Mouse (Mus musculus) T-helper 1 cell (primary cell): ENCODE data around the gene Ube2v1.

Source experiments
- in situ Hi-C: fragments of 300-600 bp; cut with MboI, MseI; formaldehyde crosslinking; loops from one replicate; pipeline ENCODE4 v1.15.1; 2025; ENCODE audit warnings: high pct_unique_total_duplicates

Ube2v1 gene

DNA sequence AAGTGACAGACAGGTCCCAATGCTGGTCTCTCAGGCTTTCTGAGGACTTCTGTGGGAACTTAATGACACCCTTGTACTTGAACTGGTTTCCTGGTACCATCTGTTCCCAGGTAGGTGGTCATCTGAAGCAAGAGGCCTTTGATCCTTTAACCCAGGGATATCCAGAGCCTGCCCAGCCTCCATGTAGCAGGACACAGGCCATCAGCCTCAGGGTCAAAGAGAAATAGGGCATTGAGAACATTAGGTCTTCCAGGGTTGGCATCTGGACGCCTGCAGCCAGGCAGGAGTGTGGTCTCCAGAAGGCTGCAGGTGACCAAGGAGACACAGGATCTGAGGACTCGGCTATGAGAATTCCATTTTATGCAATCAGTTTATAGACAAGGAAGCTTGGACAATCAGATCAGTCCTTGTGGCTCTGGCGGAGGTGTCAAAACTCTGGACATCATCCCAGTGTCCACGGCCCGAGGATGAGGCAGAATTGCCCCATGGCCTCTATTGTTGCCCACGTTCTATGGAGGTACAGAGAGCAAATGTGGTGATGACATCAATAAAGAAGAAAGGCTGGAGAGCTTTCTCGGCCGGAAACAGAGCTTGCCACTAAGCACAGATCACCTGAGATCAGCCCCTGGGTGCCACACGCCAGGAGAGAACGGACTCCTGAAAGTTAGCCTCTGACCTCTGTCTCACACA is 23.2 kb upstream of the Ube2v1 start:
- in situ Hi-C loops = no loop called here

- in situ Hi-C loops = no loop called here
These were observed 20.8 kb upstream of the Ube2v1 start for GRCm38 (mm10) chr2:167652694-167653093.

GRCm38 (mm10) chr2:167651622-167652021 is 19.7 kb upstream of the Ube2v1 start:
- in situ Hi-C loops = no loop called here

- in situ Hi-C loops = no loop called here
These were observed 17.6 kb upstream of the Ube2v1 start for GRCm38 (mm10) chr2:167649290-167650032.

GRCm38 (mm10) chr2:167646411-167646810 is 14.5 kb upstream of the Ube2v1 start:
- in situ Hi-C loops = no loop called here

DNA sequence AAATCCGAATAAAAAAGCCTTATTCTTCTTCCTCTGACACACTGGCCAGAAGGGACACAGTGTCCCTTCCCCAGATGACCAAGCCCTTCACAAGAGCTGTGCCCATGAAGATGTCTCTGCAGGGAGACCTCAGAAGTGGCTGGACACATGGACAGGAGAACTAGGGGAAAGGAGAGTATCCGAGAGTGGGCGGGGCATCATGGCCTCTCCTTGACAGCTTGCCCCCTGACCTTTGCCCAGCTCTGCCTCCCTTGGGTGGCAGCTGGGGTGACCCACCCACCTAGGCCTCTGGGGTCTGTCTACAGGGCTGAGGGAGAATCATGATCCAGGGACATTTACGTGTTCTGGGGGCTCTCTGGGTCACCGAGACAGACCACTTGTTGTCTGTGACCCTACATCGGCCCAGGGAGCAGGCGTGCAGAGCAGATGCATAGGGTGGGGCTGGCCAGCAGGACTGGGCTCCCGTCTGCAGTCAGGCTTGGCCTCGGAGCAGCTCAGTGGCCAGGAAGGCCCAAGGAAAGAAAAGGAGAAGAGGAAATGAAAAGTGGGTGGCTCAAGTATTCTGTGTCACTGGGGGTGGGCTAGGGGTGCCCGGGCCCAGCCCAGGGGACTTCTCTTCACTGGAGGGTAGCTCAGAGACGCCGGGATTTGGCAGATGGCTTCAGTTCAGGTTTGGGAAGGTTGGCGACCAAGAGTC is 11.6 kb upstream of the Ube2v1 start:
- in situ Hi-C loops = loop anchor here (5.0 kb wide), 1 partner anchor 34 kb away; no protein-coding TSS in a partner anchor

DNA sequence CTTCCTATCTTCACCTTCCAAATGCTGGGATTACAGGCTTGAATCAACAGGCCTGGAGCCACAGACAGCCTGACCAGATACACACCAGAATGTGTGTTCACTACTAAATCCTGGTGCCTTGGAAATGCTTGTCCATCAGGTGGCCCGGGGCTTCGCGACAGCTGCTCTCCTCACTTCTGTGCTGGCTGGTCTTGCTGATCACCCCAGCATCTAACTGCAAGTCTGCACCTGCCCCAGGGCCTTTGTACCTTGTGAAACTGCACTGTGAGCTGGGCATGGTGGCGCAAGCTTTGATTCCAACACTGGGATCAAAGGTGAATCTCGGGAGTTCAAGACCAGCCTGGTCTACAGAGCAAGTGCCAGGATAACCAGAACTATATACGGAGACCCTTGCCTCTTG is 10.3 kb upstream of the Ube2v1 start:
- in situ Hi-C loops = loop anchor here (5.0 kb wide), 1 partner anchor 35 kb away; no protein-coding TSS in a partner anchor

DNA sequence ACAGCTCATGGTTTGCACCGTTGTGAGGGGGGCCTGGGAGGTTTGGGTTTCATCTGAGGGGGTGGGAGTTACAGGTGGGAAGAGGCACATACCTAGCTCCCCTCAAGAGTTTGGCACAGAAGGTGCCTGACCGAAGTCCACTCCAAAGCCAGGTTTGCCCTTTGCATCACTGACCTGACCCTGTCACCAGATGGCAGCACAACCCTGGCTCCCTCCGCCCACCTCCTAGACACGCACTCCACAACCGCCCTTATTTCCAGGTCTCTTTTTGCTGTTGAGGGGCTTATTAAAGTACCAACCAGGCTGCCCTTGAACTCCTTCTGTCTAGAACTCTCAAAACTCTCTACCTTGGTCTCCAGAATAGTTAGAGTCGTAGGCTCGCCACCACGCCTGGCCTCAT is 9.4 kb upstream of the Ube2v1 start:
- in situ Hi-C loops = loop anchor here (5.0 kb wide), 1 partner anchor 36 kb away; no protein-coding TSS in a partner anchor

- in situ Hi-C loops = loop anchor here (5.0 kb wide), 1 partner anchor 37 kb away; no protein-coding TSS in a partner anchor
These were observed 8.4 kb upstream of the Ube2v1 start for GRCm38 (mm10) chr2:167640279-167640678.

DNA sequence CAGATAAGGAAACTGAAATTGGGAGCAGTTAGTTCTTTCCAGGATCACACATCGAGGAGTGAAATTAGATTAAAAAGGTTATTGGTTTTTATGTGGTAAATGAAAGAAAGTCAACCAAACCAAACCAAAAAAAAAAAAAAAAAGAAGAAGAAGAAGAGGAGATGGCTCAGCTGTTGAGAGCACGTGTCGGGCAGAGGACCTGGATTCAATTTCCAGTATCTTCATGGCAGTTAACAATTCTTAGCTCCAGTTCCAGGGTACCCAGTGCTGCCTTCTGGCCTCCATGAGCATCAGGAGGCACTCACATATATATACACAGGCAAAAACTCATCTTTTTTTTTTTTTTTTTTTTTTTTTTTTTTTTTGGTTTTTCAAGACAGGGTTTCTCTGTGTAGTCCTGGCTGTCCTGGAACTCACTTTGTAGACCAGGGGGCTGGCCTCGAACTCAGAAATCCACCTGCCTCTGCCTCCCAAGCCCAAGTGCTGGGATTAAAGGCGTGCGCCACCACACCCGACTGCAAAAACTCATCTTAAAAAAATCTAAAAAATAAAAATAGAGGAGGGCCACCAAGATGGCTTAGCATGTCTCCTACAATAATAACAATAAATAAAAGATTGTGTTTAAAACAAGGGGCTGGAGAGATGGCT is 3.1 kb upstream of the Ube2v1 start:
- in situ Hi-C loops = no loop called here

- in situ Hi-C loops = no loop called here
These were observed 2.5 kb upstream of the Ube2v1 start for GRCm38 (mm10) chr2:167634338-167634770.

GRCm38 (mm10) chr2:167633537-167633872 is 1.6 kb upstream of the Ube2v1 start:
- in situ Hi-C loops = no loop called here

- in situ Hi-C loops = no loop called here
These were observed 1.0 kb upstream of the Ube2v1 start for GRCm38 (mm10) chr2:167632731-167633536.

- in situ Hi-C loops = no loop called here
These were observed 709 bp downstream of the Ube2v1 start for GRCm38 (mm10) chr2:167631181-167631590.

GRCm38 (mm10) chr2:167630421-167630820 is 1.5 kb downstream of the Ube2v1 start:
- in situ Hi-C loops = no loop called here

GRCm38 (mm10) chr2:167629665-167630209 is 2.2 kb downstream of the Ube2v1 start:
- in situ Hi-C loops = no loop called here

- in situ Hi-C loops = no loop called here
These were observed 3.0 kb downstream of the Ube2v1 start for GRCm38 (mm10) chr2:167628872-167629271.

- in situ Hi-C loops = no loop called here
These were observed 4.9 kb downstream of the Ube2v1 start for GRCm38 (mm10) chr2:167627019-167627418.

- in situ Hi-C loops = no loop called here
These were observed 6.2 kb downstream of the Ube2v1 start for GRCm38 (mm10) chr2:167625670-167626069.

DNA sequence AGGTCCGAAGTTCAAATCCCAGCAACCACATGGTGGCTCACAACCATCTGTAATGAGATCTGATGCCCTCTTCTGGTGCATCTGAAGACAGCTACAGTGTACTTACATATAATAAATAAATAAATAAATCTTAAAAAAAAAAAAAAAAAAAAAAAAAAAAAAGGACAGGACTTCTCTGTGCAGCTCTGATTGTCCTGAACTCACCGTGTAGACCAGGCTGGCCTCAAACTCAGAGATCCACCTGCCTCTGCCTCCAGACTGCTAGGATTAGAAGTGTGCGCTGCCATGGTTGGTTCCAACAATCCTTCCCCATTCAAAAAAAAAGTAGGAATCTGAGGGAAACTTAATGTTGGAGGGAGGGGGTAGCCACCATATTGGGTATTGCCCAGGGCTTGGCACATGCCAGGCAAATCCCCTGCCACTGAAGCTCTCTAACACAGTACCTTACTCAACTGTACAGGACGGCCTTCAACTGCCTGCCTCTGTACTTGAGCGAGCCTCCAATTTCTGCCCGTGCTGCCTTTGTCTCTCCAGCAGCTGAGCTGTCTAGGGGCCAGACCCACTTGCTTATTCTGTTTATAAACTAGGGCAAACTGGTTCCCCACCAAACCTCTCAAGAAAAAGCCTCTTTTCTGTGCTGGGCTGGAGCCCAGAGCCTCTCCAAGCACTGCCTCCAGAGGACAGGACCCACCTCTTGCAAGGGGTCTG is 7.4 kb downstream of the Ube2v1 start:
- in situ Hi-C loops = no loop called here
